Mouse (Mus musculus) Patski (cell line): ENCODE results near the gene Wdr11. TPM values are rescaled to one million over a fixed set of nuclear protein-coding genes. Genes with fewer than 3 reads are reported as not detected.

ENCODE experiments used
- ATAC-seq: fragments of 100-300 bp; one replicate; pipeline ENCODE4 v1.8.0; 2021
- CTCF ChIA-PET: fragments of 350-600 bp; sonication (Branson Sonifier 250); formaldehyde crosslinking; loops from one replicate; lab custom pipeline; 2022; ENCODE audit warnings: inconsistent platforms; lab: Charles Lee
- POLR2A ChIA-PET: fragments of 350-600 bp; sonication (Branson Sonifier 250); formaldehyde crosslinking; loops from one replicate; lab custom pipeline; 2022; ENCODE audit warnings: antibody characterized with exemption, inconsistent platforms; lab: Charles Lee
- DNase-seq: peaks from one replicate; pipeline ENCODE4 v3.0.0-alpha.2; 2011; ENCODE audit warnings: low read depth, low spot score
- H3K27me3 ChIP-seq: fragments of 371-371 bp; one replicate; pipeline ENCODE4 v1.5.1; 2021
- CTCF ChIP-seq: fragments of 100-300 bp; IDR thresholded peaks from one replicate; pipeline ENCODE4 v1.5.1; 2021
- in situ Hi-C: fragments of 300-500 bp; cut with MboI; formaldehyde crosslinking; loops from 3 replicates; pipeline ENCODE4 v1.11.1; 2018; ENCODE audit warnings: low pct_unique_long_range_greater_than_20kb, mixed read lengths
- polyA plus RNA-seq: library from polyadenylated mRNA; unstranded; gene quantifications from one replicate; pipeline ENCODE4 v1.2.3, GENCODE M21; 2021

Gene Wdr11
- polyA plus RNA-seq, 1 experiment from 2014 or later, result 51.3 TPM

DNA sequence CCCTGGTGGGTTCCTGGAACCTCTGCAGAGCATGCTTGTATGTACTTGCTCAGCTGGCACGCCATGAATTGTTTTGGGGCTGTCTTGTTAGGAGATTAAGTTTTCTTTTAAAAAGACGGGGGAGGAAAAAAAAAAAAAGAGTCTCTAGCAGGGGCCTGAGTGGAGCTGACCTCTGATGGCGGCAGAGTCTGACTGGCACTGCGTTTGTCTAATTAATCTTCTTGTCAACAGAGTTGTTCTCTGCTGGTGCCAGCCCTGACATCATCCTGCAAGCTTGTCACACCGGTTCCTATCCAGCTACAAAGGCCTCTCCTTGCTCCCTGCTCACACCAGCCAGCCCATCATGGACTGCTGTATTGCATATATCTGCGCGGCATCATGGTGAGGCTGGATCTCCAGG, 60.1 kb downstream of the Wdr11 start:
- no peak for TF ChIP-seq CTCF
- no peak for ATAC-seq
- in situ Hi-C loops, result loop anchor here (5.0 to 10.0 kb wide), 3 partner anchors 373 to 826 kb away; no protein-coding TSS in a partner anchor
- ChIA-PET POLR2A (no interaction called here), CTCF (interaction anchor here (1.2 to 3.4 kb wide), 3 partner anchors 612 to 881 kb away, joined by 3 to 18 read pairs (median 6); no protein-coding TSS in a partner anchor)
- no peaks in the 10 kb centered on the region for H3K27me3 ChIP-seq
- DNase-seq, result no peak

DNA sequence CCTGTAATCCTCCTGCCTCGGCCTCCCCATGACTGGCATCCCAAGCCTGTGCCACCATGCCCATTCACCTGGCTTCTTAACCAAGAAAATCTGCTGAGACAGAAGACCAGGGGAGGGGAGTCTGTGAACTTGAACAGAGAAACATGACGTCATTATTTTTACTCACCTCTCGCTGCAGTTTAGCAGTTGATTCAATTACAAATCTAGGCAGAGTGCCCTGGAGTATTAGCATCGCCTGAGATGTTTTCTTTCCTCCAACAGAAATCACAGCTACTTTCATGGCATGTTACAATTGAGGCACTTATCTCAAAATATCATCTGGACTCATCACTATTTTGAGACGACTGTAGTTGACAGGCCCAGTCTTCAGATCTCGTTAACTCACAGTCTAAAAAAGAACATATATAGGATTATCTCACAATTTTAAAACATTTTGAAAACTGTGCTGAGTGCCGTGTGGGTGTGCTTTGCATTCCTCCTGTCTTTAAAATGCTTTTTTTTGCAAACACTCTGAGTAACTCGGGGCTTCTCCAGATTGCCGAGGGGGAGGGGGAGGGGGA, 61.3 kb downstream of the Wdr11 start:
- H3K27me3 ChIP-seq, result no peaks in the 10 kb centered on the region
- no peak for TF ChIP-seq CTCF
- ChIA-PET POLR2A (no interaction called here), CTCF (interaction anchor here (1.0 to 3.4 kb wide), 5 partner anchors 29 to 823 kb away, joined by 3 to 18 read pairs (median 4); no protein-coding TSS in a partner anchor)
- ATAC-seq (no peak), DNase-seq (no peak)
- in situ Hi-C loops, result loop anchor here (5.0 to 10.0 kb wide), 3 partner anchors 372 to 824 kb away; no protein-coding TSS in a partner anchor

DNA sequence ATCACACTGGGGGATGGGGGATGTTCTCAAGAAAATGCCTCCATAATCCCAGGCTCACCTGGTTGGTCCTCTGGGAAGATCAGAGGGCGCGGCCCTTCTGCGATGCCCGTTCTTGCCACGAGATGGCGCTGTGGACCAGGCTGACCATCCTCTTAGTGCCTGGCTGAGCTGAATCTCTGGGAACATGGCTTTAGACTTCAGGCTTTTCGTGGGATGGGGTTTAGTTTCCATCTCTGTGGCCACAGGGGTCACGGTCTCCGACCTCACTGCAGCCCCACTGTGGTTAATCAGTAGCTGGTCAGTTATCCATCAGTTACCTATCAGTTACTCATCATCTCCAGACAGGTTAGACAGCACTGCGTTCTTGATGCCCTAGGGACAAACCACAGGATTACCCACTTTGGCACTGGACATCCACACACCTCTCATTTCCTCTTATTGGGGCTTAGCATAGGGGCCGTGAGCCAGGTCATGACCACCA, 62.2 kb downstream of the Wdr11 start:
- no peaks in the 10 kb centered on the region for H3K27me3 ChIP-seq
- ChIA-PET CTCF (interaction anchor here (0.8 to 3.4 kb wide), 11 partner anchors 20 to 822 kb away, joined by 3 to 18 read pairs (median 4); no protein-coding TSS in a partner anchor), POLR2A (no interaction called here)
- in situ Hi-C loops, result loop anchor here (5.0 to 10.0 kb wide), 3 partner anchors 371 to 823 kb away; no protein-coding TSS in a partner anchor
- ATAC-seq (peak; percentile 72), DNase-seq (peak; percentile 97)
- peak; percentile 95 for TF ChIP-seq CTCF

DNA sequence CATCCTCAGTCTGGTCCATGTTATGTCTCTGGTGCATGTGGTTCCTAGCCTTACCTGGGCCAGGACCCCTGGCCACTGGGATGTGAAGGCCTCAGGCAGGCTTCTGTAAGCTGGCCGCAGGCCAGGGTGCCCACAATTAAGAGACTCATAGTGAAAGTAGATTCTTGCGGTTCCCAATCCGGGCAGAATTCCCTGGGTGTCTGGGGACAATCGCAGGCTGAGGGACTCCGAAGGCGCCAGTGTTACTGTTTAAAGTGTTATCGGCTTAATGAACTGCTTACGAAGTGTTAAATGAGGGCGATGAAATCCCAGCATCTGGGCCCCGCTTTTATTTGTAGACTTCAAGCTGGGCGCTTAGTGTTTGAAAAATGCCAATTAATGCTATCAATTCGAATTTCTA, 63.3 kb downstream of the Wdr11 start:
- DNase-seq (no peak), ATAC-seq (no peak)
- ChIA-PET CTCF (interaction anchor here (1.0 to 1.7 kb wide), 3 partner anchors 14 to 164 kb away, joined by 3 to 4 read pairs (median 3); no protein-coding TSS in a partner anchor), POLR2A (no interaction called here)
- H3K27me3 ChIP-seq, result no peaks in the 10 kb centered on the region
- TF ChIP-seq CTCF, result no peak
- in situ Hi-C loops, result loop anchor here (5.0 to 10.0 kb wide), 3 partner anchors 370 to 822 kb away; no protein-coding TSS in a partner anchor

DNA sequence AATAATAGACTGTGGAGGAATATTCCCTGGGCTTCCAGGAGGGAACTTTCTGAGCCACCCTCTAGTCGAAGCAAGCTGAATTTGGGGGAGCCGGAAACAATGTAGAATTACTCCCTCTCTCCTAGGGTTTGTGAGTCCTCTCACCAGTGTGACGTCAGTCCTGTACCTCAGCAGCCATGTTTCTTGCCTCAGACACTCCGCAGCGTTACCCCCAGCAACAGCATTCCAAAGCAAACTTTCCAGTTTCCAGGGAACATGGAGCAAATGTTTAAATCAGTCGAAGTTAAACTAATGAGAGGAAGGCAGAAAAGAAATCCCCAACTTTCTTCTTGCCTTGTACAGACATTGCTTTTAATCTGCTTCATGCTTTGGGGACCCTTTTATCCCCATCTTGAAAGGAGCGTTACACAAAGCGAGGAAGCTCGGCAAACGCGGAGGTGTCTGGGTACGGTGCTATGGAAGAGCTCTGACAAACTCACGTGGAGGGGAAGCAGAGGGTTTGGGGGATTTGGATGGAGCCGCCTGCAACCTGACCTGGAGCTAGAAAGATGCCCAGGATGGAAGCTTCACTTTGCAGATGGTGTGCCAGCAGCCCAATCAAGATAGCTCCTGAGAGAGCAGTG, 64.1 kb downstream of the Wdr11 start:
- CTCF ChIA-PET, result interaction anchor here (1.0 kb wide), 2 partner anchors 13 to 163 kb away, joined by 3 read pairs; no protein-coding TSS in a partner anchor
- DNase-seq (no peak), ATAC-seq (no peak)
- in situ Hi-C loops, result loop anchor here (10.0 kb wide), 1 partner anchor 369 kb away; no protein-coding TSS in a partner anchor
- POLR2A ChIA-PET, result no interaction called here
- H3K27me3 ChIP-seq, result no peaks in the 10 kb centered on the region
- no peak for TF ChIP-seq CTCF

DNA sequence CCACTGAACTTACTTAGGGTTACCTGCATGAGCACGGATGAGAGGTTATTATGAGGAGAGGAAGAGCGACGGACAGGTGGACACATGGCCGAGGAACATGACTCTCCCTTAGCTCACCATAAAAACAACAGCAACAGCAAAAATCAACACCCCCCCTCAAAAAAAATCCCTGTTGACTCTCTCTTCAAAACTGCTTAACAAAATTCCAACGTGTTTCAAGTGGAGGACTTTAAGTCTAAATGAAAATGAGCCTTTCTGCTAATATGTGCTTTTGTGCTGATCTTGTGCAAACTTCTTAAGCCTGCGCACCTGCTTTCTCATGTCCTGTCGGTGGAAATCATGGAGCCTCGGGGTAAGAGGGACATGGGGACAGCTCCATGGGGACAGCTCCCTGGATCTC, 66.2 kb downstream of the Wdr11 start:
- CTCF ChIA-PET, result no interaction called here
- TF ChIP-seq CTCF, result no peak
- in situ Hi-C loops, result loop anchor here (10.0 kb wide), 1 partner anchor 367 kb away; no protein-coding TSS in a partner anchor
- DNase-seq (no peak), ATAC-seq (no peak)
- H3K27me3 ChIP-seq, result no peaks in the 10 kb centered on the region
- POLR2A ChIA-PET, result no interaction called here

DNA sequence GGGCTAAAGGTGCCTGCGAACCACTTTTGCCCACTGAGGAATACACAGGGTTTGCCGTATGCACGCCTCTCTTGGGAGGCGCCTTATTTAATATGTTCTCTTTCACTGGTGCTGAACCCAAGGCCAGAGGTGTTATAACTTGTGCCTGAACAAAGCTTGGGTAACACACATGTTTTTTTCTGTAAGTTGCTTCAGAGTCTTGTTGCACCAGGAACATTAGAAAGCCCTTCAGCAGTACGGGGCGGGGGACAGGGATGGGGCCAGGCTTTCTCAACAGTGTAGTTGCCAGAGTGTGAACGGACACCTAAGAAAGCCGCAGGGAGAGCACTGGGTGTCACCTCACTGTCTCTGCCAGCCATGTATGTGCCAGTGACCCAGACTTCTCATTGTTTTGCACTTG, 68.1 kb downstream of the Wdr11 start:
- in situ Hi-C loops, result loop anchor here (10.0 kb wide), 1 partner anchor 365 kb away; no protein-coding TSS in a partner anchor
- no peak for TF ChIP-seq CTCF
- ATAC-seq (no peak), DNase-seq (no peak)
- ChIA-PET POLR2A (interaction anchor here (0.6 kb wide), 1 partner anchor 508 kb away, joined by 3 read pairs; no protein-coding TSS in a partner anchor), CTCF (no interaction called here)
- H3K27me3 ChIP-seq, result no peaks in the 10 kb centered on the region

DNA sequence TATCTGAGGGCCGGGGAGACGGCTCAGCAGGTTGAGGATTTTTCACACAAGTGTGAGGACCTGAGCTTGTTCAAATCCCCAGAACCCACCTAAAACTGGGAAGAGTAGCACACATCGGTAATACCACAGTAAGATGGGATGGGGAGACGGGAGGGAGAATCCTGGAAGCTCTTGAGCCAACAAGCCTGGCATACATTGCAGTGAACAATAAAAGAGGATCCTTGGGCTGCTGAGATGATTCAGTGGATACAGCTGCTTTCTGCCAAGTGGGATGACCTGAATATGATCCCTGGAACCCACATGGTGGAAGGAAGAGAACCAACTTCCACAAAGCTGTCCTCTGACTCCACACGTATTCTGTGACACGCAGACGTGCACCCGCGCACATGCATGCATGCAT, 68.9 kb downstream of the Wdr11 start:
- H3K27me3 ChIP-seq, result no peaks in the 10 kb centered on the region
- ChIA-PET POLR2A (no interaction called here), CTCF (interaction anchor here (1.5 kb wide), 1 partner anchor 604 kb away, joined by 4 read pairs; no protein-coding TSS in a partner anchor)
- in situ Hi-C loops, result no loop called here
- DNase-seq (no peak), ATAC-seq (no peak)
- TF ChIP-seq CTCF, result no peak

DNA sequence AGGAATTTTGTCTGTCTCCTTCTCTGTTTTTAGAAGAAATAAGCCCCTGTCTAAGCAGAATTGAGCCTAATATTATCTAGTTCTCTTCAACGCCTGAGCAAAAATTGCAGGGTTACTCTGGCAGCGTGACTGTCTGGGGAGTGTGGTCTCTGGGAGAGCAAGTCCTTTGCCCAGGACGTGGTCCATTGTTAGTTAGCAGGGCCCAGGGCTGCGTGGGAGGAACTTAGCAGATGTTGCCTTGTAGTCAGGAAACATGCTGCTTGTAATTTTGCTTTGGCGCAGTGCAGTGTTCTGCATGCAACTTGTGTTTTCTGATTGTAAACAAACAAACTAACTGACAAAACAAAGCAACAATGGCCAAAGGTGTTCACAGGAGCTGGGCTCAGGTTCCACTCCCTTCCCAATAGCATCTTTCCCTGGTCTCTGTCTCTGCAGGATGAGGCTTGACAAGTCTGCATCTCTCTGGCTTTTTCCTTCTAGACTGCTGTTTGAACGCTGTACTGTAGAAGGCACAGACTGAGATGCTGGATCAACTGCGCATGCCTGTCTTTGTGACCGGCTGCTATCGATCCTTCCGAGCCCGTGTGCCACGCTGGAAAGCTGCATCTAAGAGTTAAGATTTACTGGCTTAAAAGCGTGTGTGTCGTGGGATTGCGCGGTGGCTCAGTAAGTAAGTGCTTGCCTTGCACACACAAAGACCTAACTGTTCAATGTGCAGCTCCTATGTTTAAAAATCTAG, 70.6 kb downstream of the Wdr11 start:
- CTCF ChIA-PET, result interaction anchor here (0.6 to 0.8 kb wide), 2 partner anchors 187 to 517 kb away, joined by 3 read pairs; no protein-coding TSS in a partner anchor

More for the DNA sequence above, 70.6 kb downstream of the Wdr11 start:
- TF ChIP-seq CTCF, result no peak
- DNase-seq (no peak), ATAC-seq (no peak)
- POLR2A ChIA-PET, result interaction anchor here (0.7 kb wide), 1 partner anchor 18 kb away, joined by 3 read pairs; no protein-coding TSS in a partner anchor
- H3K27me3 ChIP-seq, result no peaks in the 10 kb centered on the region
- in situ Hi-C loops, result no loop called here
